Mouse (Mus musculus) bone marrow macrophage, adult 2 months (primary cell): ENCODE measurements at regions not wholly inside any gene's neighbourhood (a gene's known extent, or its start where the extent isn't known, plus 50 kb on each side); places are given as distances from the start of the nearest gene placed in this dataset.

Experiments used
- CTCF ChIP-seq: IDR thresholded peaks from 2 replicates; pipeline ENCODE4 v1.5.1; 2012; ENCODE audit warnings: low read depth, mild to moderate bottlenecking, low read length, moderate library complexity
- POLR2A ChIP-seq: IDR thresholded peaks from 2 replicates; pipeline ENCODE4 v1.6.1; 2012; ENCODE audit warnings: mild to moderate bottlenecking, low read depth, low read length, borderline replicate concordance

DNA sequence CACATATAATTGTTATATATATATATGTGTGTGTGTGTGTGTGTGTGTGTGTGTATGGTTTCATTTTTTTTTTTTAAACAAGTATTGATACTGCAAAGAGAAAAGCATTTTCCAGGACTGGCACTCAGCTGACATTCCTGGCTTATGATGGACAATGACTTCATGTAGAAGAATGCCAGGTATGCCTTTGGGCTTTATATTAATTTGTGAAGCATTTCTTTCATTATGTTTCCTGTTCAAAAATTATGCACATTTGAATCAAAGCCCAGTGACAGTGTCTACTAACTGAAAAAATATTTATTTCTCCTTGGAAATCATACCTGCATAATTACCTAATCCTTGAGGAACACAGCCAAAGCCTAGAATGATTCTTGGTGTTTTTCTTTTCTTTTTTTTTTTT, 256.4 kb upstream of the Nudt12 start:
- TF ChIP-seq POLR2A (no peak), CTCF (no peak)
